Comparison of ENCODE assay signal across 15 mouse cellular contexts in the genomic region with DNA sequence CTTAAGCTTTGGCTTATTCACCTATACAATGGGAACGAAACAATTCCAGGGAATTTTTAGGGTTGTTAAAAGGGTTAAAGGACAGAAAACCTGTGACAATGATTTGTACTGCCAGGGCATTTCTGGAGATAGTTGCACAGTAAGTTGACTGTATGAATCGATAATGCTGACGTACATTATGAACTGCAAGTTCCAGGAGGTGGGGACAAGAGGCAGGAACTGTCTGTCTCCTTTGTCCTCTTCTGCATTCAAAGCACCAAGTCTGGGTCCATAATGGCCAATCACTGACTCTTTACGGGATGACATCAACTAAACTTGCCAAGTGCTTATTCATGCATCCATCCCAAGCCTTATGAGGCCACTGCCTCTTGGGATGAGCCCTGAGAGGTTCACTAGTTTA.
"Had no signal": no experiment of that assay in that cellular context is flagged by ENCODE, and none has a peak within 500 bp of the region (broad histone marks: within the 10 kb centered on the region; RNA-seq: fewer than 3 reads in every experiment).

No protein-coding gene starts in this region.

- H3K27ac ChIP-seq: neural tube, embryonic 13.5 days; neural tube, embryonic 15.5 days; stomach, embryonic 15.5 days; stomach, postnatal 0 days had no signal

- H3K9me3 ChIP-seq: neural tube, embryonic 13.5 days; neural tube, embryonic 15.5 days; stomach, embryonic 15.5 days had no signal

- H3K9ac ChIP-seq: neural tube, embryonic 13.5 days; neural tube, embryonic 15.5 days; stomach, embryonic 15.5 days had no signal

- H3K4me2 ChIP-seq: neural tube, embryonic 13.5 days; neural tube, embryonic 15.5 days; stomach, embryonic 15.5 days had no signal

- H3K36me3 ChIP-seq: neural tube, embryonic 13.5 days; neural tube, embryonic 15.5 days; stomach, embryonic 15.5 days had no signal

- DNase-seq: retina, postnatal 1 day; right cerebral cortex, adult 18-20 months; right cerebral cortex, postnatal 14 days; right cerebral cortex, postnatal 4 days; spleen, adult 18-20 months; thymus, adult 18-20 months; thymus, adult 2 months; thymus, postnatal 14 days; thymus, postnatal 25 days; thymus, postnatal 36 days; thymus, postnatal 4 days had no signal

- H3K27me3 ChIP-seq: neural tube, embryonic 13.5 days; neural tube, embryonic 15.5 days; stomach, embryonic 15.5 days had no signal

- H3K4me1 ChIP-seq: neural tube, embryonic 13.5 days; stomach, embryonic 15.5 days had no signal

- H3K4me3 ChIP-seq: neural tube, embryonic 13.5 days; neural tube, embryonic 15.5 days; stomach, embryonic 15.5 days had no signal
